Mouse (Mus musculus) MEL (cell line): Measurements from ENCODE around the gene Limk2. TPM values are rescaled to one million over a fixed set of nuclear protein-coding genes. Genes with fewer than 3 reads are reported as not detected.

Source experiments
- DNase-seq: peaks from one replicate; pipeline ENCODE4 v3.0.0; 2011; ENCODE audit warnings: low read depth, low spot score
- H3K27ac ChIP-seq: 2 replicates; pipeline ENCODE4 v1.5.1; 2012; ENCODE audit warnings: low read depth, mild to moderate bottlenecking, control low read depth, low read length, moderate library complexity; ENCODE audit not compliant: control insufficient read depth
- H3K27me3 ChIP-seq, 2 experiments: fragments of 150-350 bp in 1 of 2; sonication (generic) in 1 of 2; 2 replicates each; pipeline ENCODE4 v1.6.1; 2012; ENCODE audit warnings: low read length in 2 of 2, mild to moderate bottlenecking in 2 of 2, improper control_type of control experiment in 1 of 2, moderate library complexity in 1 of 2; ENCODE audit not compliant: insufficient read depth in 2 of 2, control insufficient read depth in 1 of 2
- H3K36me3 ChIP-seq, 2 experiments: 2 replicates each; pipeline ENCODE4 v1.6.1; 2012 to 2014; ENCODE audit warnings: low read length in 2 of 2, improper control_type of control experiment in 1 of 2, inconsistent platforms in 1 of 2, mild to moderate bottlenecking in 1 of 2; ENCODE audit not compliant: insufficient read depth in 2 of 2, control insufficient read depth in 1 of 2
- H3K4me1 ChIP-seq, 2 experiments: fragments of 150-350 bp in 1 of 2; sonication (generic) in 1 of 2; 2 replicates each; pipeline ENCODE4 v1.6.1; 2012; ENCODE audit warnings: low read length in 2 of 2, improper control_type of control experiment in 1 of 2, mild to moderate bottlenecking in 1 of 2; ENCODE audit not compliant: insufficient read depth in 2 of 2, control insufficient read depth in 1 of 2
- H3K4me3 ChIP-seq, 2 experiments: fragments of 150-350 bp in 1 of 2; sonication (generic) in 1 of 2; 2 replicates each; pipeline ENCODE4 v1.5.1; 2012; ENCODE audit warnings: low read depth in 2 of 2, low read length in 2 of 2, mild to moderate bottlenecking in 2 of 2, moderate library complexity in 2 of 2, control low read depth in 1 of 2, improper control_type of control experiment in 1 of 2; ENCODE audit not compliant: control insufficient read depth in 1 of 2, insufficient read depth in 1 of 2
- H3K79me2 ChIP-seq: 2 replicates; pipeline ENCODE4 v1.6.1; 2012; ENCODE audit warnings: mild to moderate bottlenecking, low read length, moderate library complexity; ENCODE audit not compliant: control insufficient read depth, poor library complexity, insufficient read depth
- H3K9ac ChIP-seq: 2 replicates; pipeline ENCODE4 v1.6.1; 2012; ENCODE audit warnings: low read depth, mild to moderate bottlenecking, control low read depth, low read length, moderate library complexity; ENCODE audit not compliant: control insufficient read depth, poor library complexity, severe bottlenecking
- H3K9me3 ChIP-seq: fragments of 150-350 bp; sonication (generic); replicated peaks from 2 replicates; pipeline ENCODE4 v1.6.1; 2012; ENCODE audit warnings: mild to moderate bottlenecking, low read length, improper control_type of control experiment, moderate library complexity; ENCODE audit not compliant: insufficient read depth
- BHLHE40 ChIP-seq: IDR thresholded peaks from 2 replicates; pipeline ENCODE4 v1.6.1; 2012; ENCODE audit warnings: low read depth, mild to moderate bottlenecking, inconsistent platforms, low read length, improper control_type of control experiment, borderline replicate concordance
- CHD1 ChIP-seq: IDR thresholded peaks from 2 replicates; pipeline ENCODE4 v1.6.1; 2012; ENCODE audit warnings: low read depth, mild to moderate bottlenecking, inconsistent platforms, low read length, improper control_type of control experiment
- E2F4 ChIP-seq: IDR thresholded peaks from 2 replicates; pipeline ENCODE4 v1.6.1; 2011; ENCODE audit warnings: low read depth, low read length, improper control_type of control experiment, borderline replicate concordance
- ELF1 ChIP-seq: IDR thresholded peaks from 2 replicates; pipeline ENCODE4 v1.6.1; 2014; ENCODE audit warnings: low read depth, mild to moderate bottlenecking, inconsistent platforms, low read length, improper control_type of control experiment, moderate library complexity
- EP300 ChIP-seq, 2 experiments: IDR thresholded peaks; 2 replicates each; pipeline ENCODE4 v1.6.1; 2011; ENCODE audit warnings: improper control_type of control experiment in 2 of 2, low read length in 2 of 2, low read depth in 1 of 2, mild to moderate bottlenecking in 1 of 2
- ETS1 ChIP-seq: IDR thresholded peaks from 2 replicates; pipeline ENCODE4 v1.6.1; 2012; ENCODE audit warnings: low read depth, mild to moderate bottlenecking, inconsistent platforms, low read length, improper control_type of control experiment, moderate library complexity
- GABPA ChIP-seq: IDR thresholded peaks from 2 replicates; pipeline ENCODE4 v1.6.1; 2012; ENCODE audit warnings: low read depth, mild to moderate bottlenecking, inconsistent platforms, low read length, improper control_type of control experiment, moderate library complexity
- JUND ChIP-seq: IDR thresholded peaks from 2 replicates; pipeline ENCODE4 v1.6.1; 2011; ENCODE audit warnings: low read depth, mild to moderate bottlenecking, improper control_type of control experiment, low read length
- MAFK ChIP-seq: IDR thresholded peaks from 2 replicates; pipeline ENCODE4 v1.6.1; 2011; ENCODE audit warnings: low read depth, mild to moderate bottlenecking, low read length, improper control_type of control experiment, borderline replicate concordance
- MAX ChIP-seq: IDR thresholded peaks from 2 replicates; pipeline ENCODE4 v1.6.1; 2011; ENCODE audit warnings: low read length, improper control_type of control experiment
- MEF2A ChIP-seq: IDR thresholded peaks from 2 replicates; pipeline ENCODE4 v1.6.1; 2014; ENCODE audit warnings: low read depth, mild to moderate bottlenecking, inconsistent platforms, low read length, improper control_type of control experiment; ENCODE audit not compliant: poor library complexity, insufficient replicate concordance, severe bottlenecking; ENCODE audit errors: extremely low read depth
- MXI1 ChIP-seq: IDR thresholded peaks from 2 replicates; pipeline ENCODE4 v1.6.1; 2011; ENCODE audit warnings: mild to moderate bottlenecking, low read depth, low read length, improper control_type of control experiment
- MYB ChIP-seq: IDR thresholded peaks from 2 replicates; pipeline ENCODE4 v1.6.1; 2011; ENCODE audit warnings: mild to moderate bottlenecking, low read depth, low read length, improper control_type of control experiment
- NELFE ChIP-seq: IDR thresholded peaks from 2 replicates; pipeline ENCODE4 v1.6.1; 2011; ENCODE audit warnings: low read depth, low read length, improper control_type of control experiment
- POLR2A ChIP-seq, 2 experiments: IDR thresholded peaks; 2 replicates each; pipeline ENCODE4 v1.6.1; 2011 to 2012; ENCODE audit warnings: low read length in 2 of 2, mild to moderate bottlenecking in 2 of 2, control low read depth in 1 of 2, improper control_type of control experiment in 1 of 2, low read depth in 1 of 2, moderate library complexity in 1 of 2; ENCODE audit not compliant: control insufficient read depth in 1 of 2, insufficient read depth in 1 of 2, poor library complexity in 1 of 2
- POLR2AphosphoS2 ChIP-seq: IDR thresholded peaks from 2 replicates; pipeline ENCODE4 v1.6.1; 2011; ENCODE audit warnings: low read length, improper control_type of control experiment
- POLR2AphosphoS5 ChIP-seq: IDR thresholded peaks from 2 replicates; pipeline ENCODE4 v1.6.1; 2012; ENCODE audit warnings: low read depth, borderline replicate concordance, mild to moderate bottlenecking, inconsistent platforms, low read length, moderate library complexity, mixed read lengths
- RCOR1 ChIP-seq: IDR thresholded peaks from 2 replicates; pipeline ENCODE4 v1.6.1; 2012; ENCODE audit warnings: low read depth, mild to moderate bottlenecking, inconsistent platforms, low read length, improper control_type of control experiment
- SMC3 ChIP-seq: IDR thresholded peaks from 2 replicates; pipeline ENCODE4 v1.6.1; 2011; ENCODE audit warnings: low read depth, low read length, improper control_type of control experiment
- TCF12 ChIP-seq: IDR thresholded peaks from 2 replicates; pipeline ENCODE4 v1.6.1; 2014; ENCODE audit warnings: low read depth, mild to moderate bottlenecking, inconsistent platforms, low read length, improper control_type of control experiment, moderate library complexity
- UBTF ChIP-seq: IDR thresholded peaks from 2 replicates; pipeline ENCODE4 v1.6.1; 2012; ENCODE audit warnings: low read depth, mild to moderate bottlenecking, inconsistent platforms, low read length, improper control_type of control experiment, moderate library complexity, borderline replicate concordance; ENCODE audit not compliant: insufficient read depth
- ZC3H11A ChIP-seq: IDR thresholded peaks from 2 replicates; pipeline ENCODE4 v1.6.1; 2012; ENCODE audit warnings: low read depth, mild to moderate bottlenecking, inconsistent platforms, low read length, improper control_type of control experiment
- ZKSCAN1 ChIP-seq: IDR thresholded peaks from 2 replicates; pipeline ENCODE4 v1.6.1; 2012; ENCODE audit warnings: low read depth, mild to moderate bottlenecking, inconsistent platforms, low read length, improper control_type of control experiment, moderate library complexity
- ZMIZ1 ChIP-seq: IDR thresholded peaks from 2 replicates; pipeline ENCODE4 v1.6.1; 2012; ENCODE audit warnings: low read depth, mild to moderate bottlenecking, inconsistent platforms, low read length, improper control_type of control experiment, moderate library complexity
- polyA plus RNA-seq, 2 experiments: library from polyadenylated mRNA; stranded (reverse) in 1 of 2; unstranded in 1 of 2; fragments of >175 nt in 1 of 2; fragments of >200 nt in 1 of 2; gene quantifications; 2 replicates each; pipeline versions ENCODE4 v1.2.1 to v1.2.4; 2012; ENCODE audit warnings: low replicate concordance in 2 of 2, low read depth in 1 of 2; ENCODE audit not compliant: insufficient read length in 2 of 2, insufficient read depth in 1 of 2, missing spikeins in 1 of 2
- total RNA-seq: library from RNA; depleted of rRNA; stranded (reverse); fragments of 300-350 nt; gene quantifications from 2 replicates; pipeline ENCODE4 v1.2.3, GENCODE M21; 2012

Gene Limk2
- total and polyA plus RNA-seq, 3 experiments, result 19.6 to 29.1 TPM; not detected in 1

GRCm38 (mm10) chr11:3311586-3312347 lies 97.2 kb downstream of the Limk2 start:
- peak; percentile 50 for DNase-seq
- no peak overlapping the region for H3K4me3 ChIP-seq
- no peaks in the 10 kb centered on the region for H3K27me3 ChIP-seq
- peak overlapping the region; percentile 13; the same call in 1 of the 2 replicates for H3K9ac ChIP-seq
- H3K9me3 ChIP-seq, result no peaks in the 10 kb centered on the region
- H3K4me1 ChIP-seq, result peaks cover 35 to 47% of the 10 kb centered on the region in 2 experiments
- peak overlapping the region; percentile 78 for H3K27ac ChIP-seq
- peaks cover 7 to 47% of the 10 kb centered on the region in 2 experiments for H3K36me3 ChIP-seq
- no peaks in the 10 kb centered on the region for H3K79me2 ChIP-seq
- TF ChIP-seq POLR2AphosphoS2, result 0 out of 2 replicates have a peak, but pooled peaks have one; percentile 6
- 0 out of 2 replicates have a peak, but pooled peaks have one; percentile 9 for TF ChIP-seq RCOR1
- TF ChIP-seq ZC3H11A, result peak; percentile 4; the same call in 1 of the 2 replicates
- TF ChIP-seq ELF1, result 0 out of 2 replicates have a peak, but pooled peaks have one; percentile 6
- TF ChIP-seq MYB, result 0 out of 2 replicates have a peak, but pooled peaks have one; percentile 23
- TF ChIP-seq MAX, result 0 out of 2 replicates have a peak, but pooled peaks have one; percentile 49
- TF ChIP-seq E2F4, result no peak
- TF ChIP-seq EP300 (IDR thresholded peaks at IDR 0.05; ENCODE audit: low read depth in 1 of 2, low read length in 2 of 2), result peak; percentile 1 to 53; a peak in 2 of 4 replicates
- TF ChIP-seq MXI1, result no peak; the same call in 1 of the 2 replicates
- no peak for TF ChIP-seq UBTF

- Histone ChIP-seq H3K27ac (peak overlapping the region; percentile 78), H3K36me3 (peaks cover 7 to 47% of the 10 kb centered on the region in 2 experiments), H3K4me1 (peaks cover 35 to 47% of the 10 kb centered on the region in 2 experiments), H3K27me3 (no peaks in the 10 kb centered on the region), H3K9ac (peak overlapping the region; percentile 31), H3K9me3 (no peaks in the 10 kb centered on the region), H3K4me3 (0 out of 4 replicates have a peak overlapping the region, but pooled peaks of 1 of the 2 experiments have one; percentile 3), H3K79me2 (no peaks in the 10 kb centered on the region)
- DNase-seq, result peak; percentile 92
- TF ChIP-seq MAFK, result no peak
- no peak for TF ChIP-seq ZMIZ1
- TF ChIP-seq MEF2A, result no peak
- peak; percentile 57; the same call in 1 of the 2 replicates for TF ChIP-seq RCOR1
- TF ChIP-seq ETS1, result peak; percentile 83
- no peak for TF ChIP-seq ZKSCAN1
- TF ChIP-seq UBTF, result 0 out of 2 replicates have a peak, but pooled peaks have one; percentile 31
- peak; percentile 47; the same call in 1 of the 2 replicates for TF ChIP-seq ELF1
- no peak for TF ChIP-seq MXI1
- no peak for TF ChIP-seq ZC3H11A
- no peak for TF ChIP-seq POLR2AphosphoS2
- no peak for TF ChIP-seq GABPA
- no peak for TF ChIP-seq E2F4
- no peak for TF ChIP-seq SMC3
- 0 out of 2 replicates have a peak, but pooled peaks have one; percentile 22 for TF ChIP-seq JUND
- TF ChIP-seq POLR2A (IDR thresholded peaks at IDR 0.05; ENCODE audit: control insufficient read depth in 1 of 2, insufficient read depth in 1 of 2, low read depth in 1 of 2, low read length in 2 of 2, poor library complexity in 1 of 2), result peak in 1 of 2 experiments; percentile 54; a peak in 2 of 4 replicates
- peak; percentile 58; the same call in 1 of the 2 replicates for TF ChIP-seq TCF12
- no peak for TF ChIP-seq BHLHE40
- no peak for TF ChIP-seq CHD1
- no peak for TF ChIP-seq NELFE
- peak; percentile 95 for TF ChIP-seq MYB
- TF ChIP-seq EP300 (IDR thresholded peaks at IDR 0.05; ENCODE audit: low read depth in 1 of 2, low read length in 2 of 2), result peak; percentile 90 to 91
- no peak for TF ChIP-seq POLR2AphosphoS5
Measured at GRCm38 (mm10) chr11:3310789-3311585, 98.0 kb downstream of the Limk2 start.
